Mouse (Mus musculus): ENCODE measurements around the gene Cant1. TPM values are rescaled to one million over a fixed set of nuclear protein-coding genes. Genes with fewer than 3 reads are reported as not detected.

The Cant1 gene
- total RNA-seq, 1 experiment, result 45.4 TPM

GRCm38 (mm10) chr11:118366108-118366507 lies 52.8 kb downstream of the Cant1 start:
- Histone ChIP-seq H3K4me3 (ENCODE audit: insufficient read depth in 1 of 2, low read depth in 1 of 2, low read length in 2 of 2, poor library complexity in 1 of 2, severe bottlenecking in 1 of 2) (no peak overlapping the region), H3K36me3 (ENCODE audit: control insufficient read depth, insufficient read depth, low read length, poor library complexity, severe bottlenecking) (no peaks in the 10 kb centered on the region), H3K27ac (ENCODE audit: insufficient read depth, low read depth, low read length, poor library complexity, severe bottlenecking) (no peak overlapping the region), H3K4me1 (ENCODE audit: control insufficient read depth in 2 of 2, insufficient read depth in 2 of 2, low read length in 2 of 2, poor library complexity in 1 of 2) (peaks cover 1 to 6% of the 10 kb centered on the region in 2 experiments; a peak in 1 of 4 replicates), H3K9ac (ENCODE audit: insufficient read depth, low read depth, low read length, poor library complexity, severe bottlenecking) (no peak overlapping the region), H3K9me3 (ENCODE audit: control insufficient read depth, insufficient read depth, low read depth, low read length) (no peaks in the 10 kb centered on the region)
- in situ Hi-C loops (cut with MboI; ENCODE audit: low sequenced_read_pairs in 2 of 2, unreplicated experiment in 2 of 2), result no loop called here
- no peak for DNase-seq (ENCODE audit: low read depth, low spot score)
- TF ChIP-seq CHD2 (IDR thresholded peaks at IDR 0.05; ENCODE audit: low read depth, low read length) (no peak), ZNF384 (IDR thresholded peaks at IDR 0.05; ENCODE audit: low read depth, low read length) (no peak), MAFK (IDR thresholded peaks at IDR 0.05; ENCODE audit: insufficient read depth, low read depth, low read length) (no peak), ZC3H11A (IDR thresholded peaks at IDR 0.05; ENCODE audit: borderline replicate concordance, low read depth, low read length) (no peak), HCFC1 (IDR thresholded peaks at IDR 0.05; ENCODE audit: borderline replicate concordance, insufficient read depth, low read length) (no peak)

- DNase-seq (ENCODE audit: low read depth, low spot score), result no peak
- no peak for TF ChIP-seq HCFC1 (IDR thresholded peaks at IDR 0.05; ENCODE audit: borderline replicate concordance, insufficient read depth, low read length)
- TF ChIP-seq ZC3H11A (IDR thresholded peaks at IDR 0.05; ENCODE audit: borderline replicate concordance, low read depth, low read length), result no peak
- no peak for TF ChIP-seq ZNF384 (IDR thresholded peaks at IDR 0.05; ENCODE audit: low read depth, low read length)
- no peak for TF ChIP-seq CHD2 (IDR thresholded peaks at IDR 0.05; ENCODE audit: low read depth, low read length)
- TF ChIP-seq MAFK (IDR thresholded peaks at IDR 0.05; ENCODE audit: insufficient read depth, low read depth, low read length), result no peak
- Histone ChIP-seq H3K9ac (ENCODE audit: insufficient read depth, low read depth, low read length, poor library complexity, severe bottlenecking) (no peak overlapping the region), H3K36me3 (ENCODE audit: control insufficient read depth, insufficient read depth, low read length, poor library complexity, severe bottlenecking) (no peaks in the 10 kb centered on the region), H3K4me1 (ENCODE audit: control insufficient read depth in 2 of 2, insufficient read depth in 2 of 2, low read length in 2 of 2, poor library complexity in 1 of 2) (peaks cover 1 to 15% of the 10 kb centered on the region in 2 experiments; a peak in 1 of 4 replicates), H3K4me3 (ENCODE audit: insufficient read depth in 1 of 2, low read depth in 1 of 2, low read length in 2 of 2, poor library complexity in 1 of 2, severe bottlenecking in 1 of 2) (no peak overlapping the region), H3K9me3 (ENCODE audit: control insufficient read depth, insufficient read depth, low read depth, low read length) (no peaks in the 10 kb centered on the region), H3K27ac (ENCODE audit: insufficient read depth, low read depth, low read length, poor library complexity, severe bottlenecking) (no peak overlapping the region)
- in situ Hi-C loops (cut with MboI; ENCODE audit: low sequenced_read_pairs in 2 of 2, unreplicated experiment in 2 of 2), result no loop called here
Observed at GRCm38 (mm10) chr11:118365171-118365570, 53.7 kb downstream of the Cant1 start.

DNA sequence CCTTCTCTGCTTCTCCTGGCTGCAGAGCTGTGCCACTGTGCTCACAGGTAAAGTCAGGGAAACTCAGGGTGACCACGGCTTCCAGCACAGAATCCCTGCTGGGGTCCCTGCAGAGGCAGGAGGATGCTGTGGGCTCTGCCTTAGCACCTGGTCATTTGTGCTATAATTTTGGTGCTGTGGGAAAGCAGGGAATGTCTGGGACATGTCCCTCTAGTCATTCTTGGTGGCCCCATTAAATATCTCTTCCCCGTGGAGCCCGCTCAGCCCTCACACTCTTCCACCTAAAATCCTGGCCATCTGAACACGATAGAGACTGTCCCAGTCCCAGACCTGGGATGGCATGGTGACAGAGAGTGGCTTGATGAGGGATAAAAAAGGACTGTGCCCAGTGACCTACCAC lies 54.9 kb downstream of the Cant1 start:
- in situ Hi-C loops (cut with MboI; ENCODE audit: low sequenced_read_pairs in 2 of 2, unreplicated experiment in 2 of 2), result no loop called here
- Histone ChIP-seq H3K4me3 (ENCODE audit: insufficient read depth in 1 of 2, low read depth in 1 of 2, low read length in 2 of 2, poor library complexity in 1 of 2, severe bottlenecking in 1 of 2) (no peak overlapping the region), H3K9me3 (ENCODE audit: control insufficient read depth, insufficient read depth, low read depth, low read length) (no peaks in the 10 kb centered on the region), H3K27ac (ENCODE audit: insufficient read depth, low read depth, low read length, poor library complexity, severe bottlenecking) (no peak overlapping the region), H3K9ac (ENCODE audit: insufficient read depth, low read depth, low read length, poor library complexity, severe bottlenecking) (no peak overlapping the region), H3K36me3 (ENCODE audit: control insufficient read depth, insufficient read depth, low read length, poor library complexity, severe bottlenecking) (no peaks in the 10 kb centered on the region), H3K4me1 (ENCODE audit: control insufficient read depth in 2 of 2, insufficient read depth in 2 of 2, low read length in 2 of 2, poor library complexity in 1 of 2) (peaks cover 1 to 15% of the 10 kb centered on the region in 2 experiments; a peak in 1 of 4 replicates)
- DNase-seq (ENCODE audit: low read depth, low spot score), result no peak
- TF ChIP-seq HCFC1 (IDR thresholded peaks at IDR 0.05; ENCODE audit: borderline replicate concordance, insufficient read depth, low read length) (no peak), CHD2 (IDR thresholded peaks at IDR 0.05; ENCODE audit: low read depth, low read length) (no peak), ZC3H11A (IDR thresholded peaks at IDR 0.05; ENCODE audit: borderline replicate concordance, low read depth, low read length) (no peak), MAFK (IDR thresholded peaks at IDR 0.05; ENCODE audit: insufficient read depth, low read depth, low read length) (no peak), ZNF384 (IDR thresholded peaks at IDR 0.05; ENCODE audit: low read depth, low read length) (no peak)

DNA sequence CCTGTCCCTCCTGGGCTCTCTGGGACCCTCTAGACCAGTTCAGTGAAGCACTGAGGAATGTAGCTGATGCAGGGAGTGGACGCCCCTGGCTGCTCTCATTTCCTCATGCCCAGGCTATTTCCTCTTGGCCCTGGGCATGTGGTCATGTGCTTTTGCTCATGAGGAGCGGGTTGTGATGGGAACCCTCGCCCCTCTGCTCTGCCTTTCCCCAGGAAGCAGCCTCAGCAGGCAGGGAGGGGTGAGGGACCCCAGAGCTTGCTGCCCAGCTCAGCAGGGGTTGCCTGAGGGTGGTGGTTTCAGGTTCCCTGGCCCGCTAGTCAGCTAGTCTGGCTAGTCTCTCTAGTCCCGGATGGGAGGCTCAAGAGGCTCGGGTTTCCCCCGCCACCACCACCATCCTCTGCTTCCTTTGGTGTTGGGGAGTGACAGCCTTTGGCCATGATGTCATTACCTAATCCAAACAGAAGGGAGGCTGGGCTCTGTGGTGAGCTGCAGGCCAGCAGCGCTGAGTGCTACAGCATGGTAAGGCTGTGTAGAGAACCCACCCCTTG lies 55.8 kb downstream of the Cant1 start:
- Histone ChIP-seq H3K9ac (ENCODE audit: insufficient read depth, low read depth, low read length, poor library complexity, severe bottlenecking) (no peak overlapping the region), H3K36me3 (ENCODE audit: control insufficient read depth, insufficient read depth, low read length, poor library complexity, severe bottlenecking) (no peaks in the 10 kb centered on the region), H3K4me3 (ENCODE audit: insufficient read depth in 1 of 2, low read depth in 1 of 2, low read length in 2 of 2, poor library complexity in 1 of 2, severe bottlenecking in 1 of 2) (no peak overlapping the region), H3K9me3 (ENCODE audit: control insufficient read depth, insufficient read depth, low read depth, low read length) (no peaks in the 10 kb centered on the region), H3K4me1 (ENCODE audit: control insufficient read depth in 2 of 2, insufficient read depth in 2 of 2, low read length in 2 of 2, poor library complexity in 1 of 2) (peaks cover 1 to 15% of the 10 kb centered on the region in 2 experiments; a peak in 1 of 4 replicates), H3K27ac (ENCODE audit: insufficient read depth, low read depth, low read length, poor library complexity, severe bottlenecking) (no peak overlapping the region)
- no peak for TF ChIP-seq CHD2 (IDR thresholded peaks at IDR 0.05; ENCODE audit: low read depth, low read length)
- TF ChIP-seq HCFC1 (IDR thresholded peaks at IDR 0.05; ENCODE audit: borderline replicate concordance, insufficient read depth, low read length), result no peak
- no peak for TF ChIP-seq MAFK (IDR thresholded peaks at IDR 0.05; ENCODE audit: insufficient read depth, low read depth, low read length)
- TF ChIP-seq ZC3H11A (IDR thresholded peaks at IDR 0.05; ENCODE audit: borderline replicate concordance, low read depth, low read length), result no peak
- no peak for TF ChIP-seq ZNF384 (IDR thresholded peaks at IDR 0.05; ENCODE audit: low read depth, low read length)
- in situ Hi-C loops (cut with MboI; ENCODE audit: low sequenced_read_pairs in 2 of 2, unreplicated experiment in 2 of 2), result no loop called here
- DNase-seq (ENCODE audit: low read depth, low spot score), result no peak
